Mouse (Mus musculus) kidney, adult 2 months (tissue): ENCODE measurements at regions not wholly inside any gene's neighbourhood (a gene's known extent, or its start where the extent isn't known, plus 50 kb on each side); places are given as distances from the start of the nearest gene placed in this dataset.

ENCODE experiments used
- CTCF ChIP-seq: fragments of 200-500 bp; conservative IDR thresholded peaks from 2 replicates; pipeline ENCODE4 v1.5.1; 2011; ENCODE audit warnings: low read depth, mild to moderate bottlenecking, control low read depth, low read length, moderate library complexity, mixed read lengths; ENCODE audit not compliant: insufficient read depth, insufficient read length
- POLR2A ChIP-seq: fragments of 200-500 bp; IDR thresholded peaks from one replicate; pipeline ENCODE4 v1.6.1; 2011; ENCODE audit warnings: low read depth, low read length, control low read depth

DNA sequence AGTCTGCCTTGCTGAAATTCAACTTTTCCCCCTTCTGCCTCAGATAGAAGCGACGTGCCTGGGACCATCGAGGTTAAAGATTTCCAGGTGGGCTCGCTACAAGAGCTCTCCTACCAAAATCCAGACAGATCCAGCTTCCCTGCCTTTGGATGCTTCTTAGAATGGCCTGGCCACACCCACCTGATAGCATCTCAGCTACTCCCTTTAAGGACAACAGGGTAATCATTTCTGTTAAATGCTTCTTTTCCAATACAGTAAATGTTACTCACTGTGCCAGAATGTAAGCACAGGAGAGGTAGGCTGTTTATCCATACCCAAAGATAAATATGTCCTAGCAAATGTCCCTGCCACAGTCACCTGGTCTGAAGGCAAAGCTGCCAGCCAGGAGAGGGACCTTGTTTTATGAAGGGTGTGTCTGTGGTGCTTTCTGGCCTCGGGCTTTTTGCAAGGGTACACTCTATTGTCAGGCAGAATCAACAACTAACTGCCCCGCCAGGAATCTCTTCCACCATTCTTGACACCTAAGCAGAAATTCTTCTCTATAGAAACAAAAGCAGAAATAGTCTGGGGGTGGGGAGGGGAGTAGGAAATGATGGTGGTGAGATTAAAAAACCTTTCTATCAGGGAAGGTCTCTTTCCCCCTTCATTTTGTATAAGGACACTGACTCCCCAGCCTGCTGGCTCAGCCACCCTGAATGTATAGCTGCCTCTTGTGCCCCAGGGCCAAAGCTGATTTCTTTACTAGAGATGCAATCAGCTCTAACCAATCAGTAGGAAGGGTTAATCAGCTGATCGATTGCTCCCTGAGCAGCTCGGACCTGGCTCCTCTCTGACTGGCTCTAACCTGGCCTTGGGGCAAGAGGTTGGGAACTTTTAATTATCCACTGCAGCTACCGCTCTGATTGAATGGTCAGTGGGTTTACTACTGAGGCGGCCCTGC is 88.8 kb downstream of the Tfap2a start:
- no peak for TF ChIP-seq CTCF
- no peak for TF ChIP-seq POLR2A
